Mouse (Mus musculus) lung, adult 2 months (tissue): ENCODE results near the gene Olfml2b. TPM values are rescaled to one million over a fixed set of nuclear protein-coding genes. Genes with fewer than 3 reads are reported as not detected.

ENCODE experiments used
- DNase-seq: peaks from one replicate; pipeline ENCODE4 v3.0.0; 2022
- H3K4me1 ChIP-seq: fragments of 200-500 bp; 2 replicates; pipeline ENCODE4 v1.6.1; 2011; ENCODE audit warnings: low read length; ENCODE audit not compliant: control insufficient read depth, insufficient read depth
- H3K4me3 ChIP-seq: fragments of 200-500 bp; replicated peaks from 2 replicates; pipeline ENCODE3; 2011; ENCODE audit warnings: low read depth, mild to moderate bottlenecking, control low read depth, low read length; ENCODE audit errors: extremely low read depth
- CTCF ChIP-seq: fragments of 200-500 bp; IDR thresholded peaks from 2 replicates; pipeline ENCODE4 v1.5.1; 2011; ENCODE audit warnings: mild to moderate bottlenecking, low read length, control low read depth; ENCODE audit not compliant: insufficient read depth
- POLR2A ChIP-seq: fragments of 200-500 bp; IDR thresholded peaks from 2 replicates; pipeline ENCODE4 v1.6.1; 2011; ENCODE audit warnings: low read depth, mild to moderate bottlenecking, control low read depth, low read length, borderline replicate concordance; ENCODE audit errors: extremely low read depth
- WGBS: fragments of 180-500 bp; shearing (Covaris S2); methylation state at CpG from one replicate; pipeline ENCODE4 v1.1.7; 2018; 5-methylcytosine and 5-hydroxymethylcytosine counted together
- polyA plus RNA-seq: library from polyadenylated mRNA; depleted of rRNA; stranded (reverse); fragments of >200 nt; gene quantifications from 2 replicates; pipeline ENCODE4 v1.2.3, GENCODE M21; 2012; rRNA removed

Olfml2b gene
- polyA plus RNA-seq, 1 experiment = 16.1 TPM

- no peak overlapping the region for H3K4me3 ChIP-seq
- H3K4me1 ChIP-seq = no peaks in the 10 kb centered on the region
- no peak for DNase-seq
- TF ChIP-seq POLR2A (no peak), CTCF (no peak)
- WGBS = 69% methylated on average over 5 of the region's 5 CpGs
These were observed 77.2 kb downstream of the Olfml2b start for GRCm38 (mm10) chr1:170721560-170721959.

- H3K4me3 ChIP-seq = no peak overlapping the region
- no peaks in the 10 kb centered on the region; the same call in 1 of the 2 replicates for H3K4me1 ChIP-seq
- TF ChIP-seq POLR2A (no peak), CTCF (no peak)
- 63% methylated on average over 6 of the region's 6 CpGs for WGBS
- no peak for DNase-seq
These were observed 84.2 kb downstream of the Olfml2b start for GRCm38 (mm10) chr1:170728524-170728923.

- no peak for DNase-seq
- WGBS = 73% methylated on average over 8 of the region's 8 CpGs
- TF ChIP-seq POLR2A (no peak), CTCF (no peak)
- Histone ChIP-seq H3K4me1 (no peaks in the 10 kb centered on the region; the same call in 1 of the 2 replicates), H3K4me3 (no peak overlapping the region)
These were observed 85.1 kb downstream of the Olfml2b start for GRCm38 (mm10) chr1:170729267-170729962.

- Histone ChIP-seq H3K4me1 (no peaks in the 10 kb centered on the region; the same call in 1 of the 2 replicates), H3K4me3 (no peak overlapping the region)
- 80% methylated on average over 11 of the region's 11 CpGs for WGBS
- no peak for DNase-seq
- no peak for TF ChIP-seq POLR2A
- no peak for TF ChIP-seq CTCF
These were observed 87.7 kb downstream of the Olfml2b start for GRCm38 (mm10) chr1:170731865-170732595.

Other genes with a start within 250 kb of the Olfml2b start
- 17.7 and 28.9 TPM in 2 replicates for gene Nos1ap, start 54.7 kb upstream of the Olfml2b start, polyA plus RNA-seq
- gene Atf6, start 223.2 kb downstream of the Olfml2b start, polyA plus RNA-seq = 13.2 and 18.8 TPM in 2 replicates
- gene Gm26620, start 240.5 kb downstream of the Olfml2b start, polyA plus RNA-seq = 0.45 and 1.2 TPM in 2 replicates
- gene Dusp12, start 241.0 kb downstream of the Olfml2b start, polyA plus RNA-seq = 17.3 and 18.8 TPM in 2 replicates